Mouse (Mus musculus) cerebellum, adult 2 months (tissue): Measurements from ENCODE around the gene Emc6.

Experiments
- CTCF ChIP-seq: fragments of 200-500 bp; IDR thresholded peaks from 2 replicates; pipeline ENCODE4 v1.5.1; 2011; ENCODE audit warnings: low read depth, mild to moderate bottlenecking, control low read depth, low read length, moderate library complexity, borderline replicate concordance; ENCODE audit not compliant: insufficient read depth
- POLR2A ChIP-seq: fragments of 200-500 bp; IDR thresholded peaks from 2 replicates; pipeline ENCODE4 v1.6.1; 2011; ENCODE audit warnings: low read length, control low read depth, borderline replicate concordance; ENCODE audit not compliant: insufficient read depth

DNA sequence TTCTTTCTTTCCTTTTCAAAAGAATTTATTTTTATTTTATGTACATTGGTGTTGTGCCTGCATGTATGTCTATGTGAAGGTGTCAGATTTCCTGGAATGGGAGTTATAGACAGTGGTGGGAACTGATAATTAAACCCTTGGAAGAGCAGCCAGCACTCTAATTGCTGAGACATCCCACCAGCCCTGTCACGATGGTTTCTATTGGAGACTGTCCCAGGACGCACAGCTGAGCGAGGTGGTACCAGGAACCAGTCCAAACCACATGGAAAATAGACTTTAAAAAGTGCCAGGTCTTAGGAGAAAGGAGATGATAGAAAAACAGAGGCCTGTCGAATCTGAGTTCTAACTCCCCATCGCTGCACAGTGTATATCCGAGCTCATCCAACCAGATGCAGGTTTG, 21.8 kb downstream of the Emc6 start:
- TF ChIP-seq CTCF, result no peak
- TF ChIP-seq POLR2A, result no peak
